Mouse (Mus musculus): Measurements from ENCODE around the gene Nsf.

The Nsf gene

GRCm38 (mm10) chr11:103854294-103854693 lies 99.6 kb downstream of the Nsf start:
- peaks cover 8% of the 10 kb centered on the region for H3K4me1 ChIP-seq (replicated peaks; ENCODE audit: low read depth, low read length)
- TF ChIP-seq POU5F1 (IDR thresholded peaks at IDR 0.05; ENCODE audit: borderline replicate concordance, low read length) = no peak
- no peak for TF ChIP-seq CTCF (conservative IDR thresholded peaks at IDR 0.05; ENCODE audit: low read length)
- TF ChIP-seq NANOG (IDR thresholded peaks at IDR 0.05; ENCODE audit: borderline replicate concordance, low read length) = no peak
- H3K9me3 ChIP-seq (ENCODE audit: low read length) = no peaks in the 10 kb centered on the region
- H3K4me3 ChIP-seq (replicated peaks; ENCODE audit: low read length) = no peak overlapping the region
- H3K27me3 ChIP-seq (ENCODE audit: insufficient read depth, low read length) = no peaks in the 10 kb centered on the region
- peaks cover 54% of the 10 kb centered on the region for H3K36me3 ChIP-seq (ENCODE audit: insufficient read depth, low read length)

- H3K4me3 ChIP-seq (replicated peaks; ENCODE audit: low read length) = no peak overlapping the region
- no peak for TF ChIP-seq NANOG (IDR thresholded peaks at IDR 0.05; ENCODE audit: borderline replicate concordance, low read length)
- TF ChIP-seq POU5F1 (IDR thresholded peaks at IDR 0.05; ENCODE audit: borderline replicate concordance, low read length) = no peak
- TF ChIP-seq CTCF (conservative IDR thresholded peaks at IDR 0.05; ENCODE audit: low read length) = no peak
- H3K4me1 ChIP-seq (replicated peaks; ENCODE audit: low read depth, low read length) = peaks cover 8% of the 10 kb centered on the region
- no peaks in the 10 kb centered on the region for H3K27me3 ChIP-seq (ENCODE audit: insufficient read depth, low read length)
- H3K36me3 ChIP-seq (ENCODE audit: insufficient read depth, low read length) = peaks cover 52% of the 10 kb centered on the region
- H3K9me3 ChIP-seq (ENCODE audit: low read length) = no peaks in the 10 kb centered on the region
Measured at GRCm38 (mm10) chr11:103853284-103853920, 100.5 kb downstream of the Nsf start.

GRCm38 (mm10) chr11:103852590-103853283 lies 101.1 kb downstream of the Nsf start:
- Histone ChIP-seq H3K27me3 (ENCODE audit: insufficient read depth, low read length) (no peaks in the 10 kb centered on the region), H3K9me3 (ENCODE audit: low read length) (no peaks in the 10 kb centered on the region)
- no peak for TF ChIP-seq POU5F1 (IDR thresholded peaks at IDR 0.05; ENCODE audit: borderline replicate concordance, low read length)
- no peak for TF ChIP-seq CTCF (conservative IDR thresholded peaks at IDR 0.05; ENCODE audit: low read length)
- TF ChIP-seq NANOG (IDR thresholded peaks at IDR 0.05; ENCODE audit: borderline replicate concordance, low read length) = no peak

GRCm38 (mm10) chr11:103848287-103848686 lies 105.6 kb downstream of the Nsf start:
- no peak overlapping the region for H3K4me3 ChIP-seq (replicated peaks; ENCODE audit: low read length)
- peaks cover under 1% of the 10 kb centered on the region for H3K4me1 ChIP-seq (replicated peaks; ENCODE audit: low read depth, low read length)
- H3K27me3 ChIP-seq (ENCODE audit: insufficient read depth, low read length) = no peaks in the 10 kb centered on the region; the same call in 1 of the 2 replicates
- H3K9me3 ChIP-seq (ENCODE audit: low read length) = no peaks in the 10 kb centered on the region
- TF ChIP-seq NANOG (IDR thresholded peaks at IDR 0.05; ENCODE audit: borderline replicate concordance, low read length) (no peak), CTCF (conservative IDR thresholded peaks at IDR 0.05; ENCODE audit: low read length) (no peak), POU5F1 (IDR thresholded peaks at IDR 0.05; ENCODE audit: borderline replicate concordance, low read length) (no peak)
- peaks cover 54% of the 10 kb centered on the region for H3K36me3 ChIP-seq (ENCODE audit: insufficient read depth, low read length)

More at GRCm38 (mm10) chr11:103852590-103853283, 101.1 kb downstream of the Nsf start:
- peaks cover 53% of the 10 kb centered on the region for H3K36me3 ChIP-seq (ENCODE audit: insufficient read depth, low read length)
- H3K4me3 ChIP-seq (replicated peaks; ENCODE audit: low read length) = no peak overlapping the region
- H3K4me1 ChIP-seq (replicated peaks; ENCODE audit: low read depth, low read length) = peaks cover 8% of the 10 kb centered on the region

- TF ChIP-seq NANOG (IDR thresholded peaks at IDR 0.05; ENCODE audit: borderline replicate concordance, low read length) (peak; percentile 49; the same call in 1 of the 2 replicates), CTCF (conservative IDR thresholded peaks at IDR 0.05; ENCODE audit: low read length) (no peak), POU5F1 (IDR thresholded peaks at IDR 0.05; ENCODE audit: borderline replicate concordance, low read length) (no peak)
- H3K4me1 ChIP-seq (replicated peaks; ENCODE audit: low read depth, low read length) = peaks cover 19% of the 10 kb centered on the region
- no peaks in the 10 kb centered on the region for H3K9me3 ChIP-seq (ENCODE audit: low read length)
- peaks cover 6% of the 10 kb centered on the region for H3K27me3 ChIP-seq (ENCODE audit: insufficient read depth, low read length)
- peaks cover 14% of the 10 kb centered on the region for H3K36me3 ChIP-seq (ENCODE audit: insufficient read depth, low read length)
- peak overlapping the region; percentile 21; the same call in 1 of the 2 replicates for H3K4me3 ChIP-seq (replicated peaks; ENCODE audit: low read length)
Measured at GRCm38 (mm10) chr11:103840834-103841233, 113.0 kb downstream of the Nsf start.

- Histone ChIP-seq H3K27me3 (ENCODE audit: insufficient read depth, low read length) (peaks cover 6% of the 10 kb centered on the region), H3K36me3 (ENCODE audit: insufficient read depth, low read length) (peaks cover 13% of the 10 kb centered on the region), H3K9me3 (ENCODE audit: low read length) (no peaks in the 10 kb centered on the region), H3K4me3 (replicated peaks; ENCODE audit: low read length) (no peak overlapping the region), H3K4me1 (replicated peaks; ENCODE audit: low read depth, low read length) (peaks cover 19% of the 10 kb centered on the region)
- TF ChIP-seq NANOG (IDR thresholded peaks at IDR 0.05; ENCODE audit: borderline replicate concordance, low read length) (no peak), CTCF (conservative IDR thresholded peaks at IDR 0.05; ENCODE audit: low read length) (no peak), POU5F1 (IDR thresholded peaks at IDR 0.05; ENCODE audit: borderline replicate concordance, low read length) (no peak)
Measured at GRCm38 (mm10) chr11:103838955-103839354, 114.9 kb downstream of the Nsf start.

- H3K9me3 ChIP-seq (ENCODE audit: low read length) = no peaks in the 10 kb centered on the region
- peaks cover 19% of the 10 kb centered on the region for H3K36me3 ChIP-seq (ENCODE audit: insufficient read depth, low read length)
- H3K27me3 ChIP-seq (ENCODE audit: insufficient read depth, low read length) = no peaks in the 10 kb centered on the region
- H3K4me1 ChIP-seq (replicated peaks; ENCODE audit: low read depth, low read length) = peaks cover 62% of the 10 kb centered on the region
- H3K4me3 ChIP-seq (replicated peaks; ENCODE audit: low read length) = no peak overlapping the region
- no peak for TF ChIP-seq POU5F1 (IDR thresholded peaks at IDR 0.05; ENCODE audit: borderline replicate concordance, low read length)
- TF ChIP-seq NANOG (IDR thresholded peaks at IDR 0.05; ENCODE audit: borderline replicate concordance, low read length) = no peak
- TF ChIP-seq CTCF (conservative IDR thresholded peaks at IDR 0.05; ENCODE audit: low read length) = no peak
Measured at GRCm38 (mm10) chr11:103832331-103832730, 121.5 kb downstream of the Nsf start.

- no peak for TF ChIP-seq NANOG (IDR thresholded peaks at IDR 0.05; ENCODE audit: borderline replicate concordance, low read length)
- TF ChIP-seq POU5F1 (IDR thresholded peaks at IDR 0.05; ENCODE audit: borderline replicate concordance, low read length) = no peak
- TF ChIP-seq CTCF (conservative IDR thresholded peaks at IDR 0.05; ENCODE audit: low read length) = no peak
- no peak overlapping the region for H3K4me3 ChIP-seq (replicated peaks; ENCODE audit: low read length)
- no peaks in the 10 kb centered on the region for H3K9me3 ChIP-seq (ENCODE audit: low read length)
- H3K36me3 ChIP-seq (ENCODE audit: insufficient read depth, low read length) = peaks cover 24% of the 10 kb centered on the region
- H3K4me1 ChIP-seq (replicated peaks; ENCODE audit: low read depth, low read length) = peaks cover 67% of the 10 kb centered on the region
- no peaks in the 10 kb centered on the region for H3K27me3 ChIP-seq (ENCODE audit: insufficient read depth, low read length)
Measured at GRCm38 (mm10) chr11:103831766-103832165, 122.1 kb downstream of the Nsf start.

Data from E14TG2a.4 (cell line).